Mouse (Mus musculus) adrenal gland, postnatal 14 days (tissue): ENCODE measurements around the gene Tbc1d30. TPM values are rescaled to one million over a fixed set of nuclear protein-coding genes. Genes with fewer than 3 reads are reported as not detected.

Experiments used
- DNase-seq: peaks from one replicate; pipeline ENCODE4 v3.0.0; 2021; ENCODE audit warnings: mixed read lengths
- long read RNA-seq, 2 experiments: library from polyadenylated mRNA; stranded (forward); transcript quantifications; one replicate each; pipeline ENCODE4 v2.0.0; 2021
- total RNA-seq: library from RNA; stranded (reverse); gene quantifications from 2 replicates; pipeline ENCODE4 v1.2.3, GENCODE M21; 2021

The Tbc1d30 gene
- total RNA-seq: 3.9 and 4.2 TPM in 2 replicates
- long read RNA-seq, experiment 1, partial matches to known transcripts: 0 of 1 reads
- long read RNA-seq, experiment 1, other reads (novel, unspliced or antisense): 1 of 1 reads
- long read RNA-seq, experiment 2, partial matches to known transcripts: 0 of 1 reads
- long read RNA-seq, experiment 2, other reads (novel, unspliced or antisense): 1 of 1 reads

GRCm38 (mm10) chr10:121351066-121351581 lies at the start of gene Tbc1d30:
Gene Tbc1d30, minus strand, starts transcription at chr10:121351278.
- peak; percentile 79 for DNase-seq

GRCm38 (mm10) chr10:121398599-121398998 lies 47.5 kb upstream of the Tbc1d30 start:
- DNase-seq: no peak

- DNase-seq: peak; percentile 48
These were observed 44.6 kb upstream of the Tbc1d30 start for GRCm38 (mm10) chr10:121395542-121396176.

GRCm38 (mm10) chr10:121394789-121395325 lies 43.8 kb upstream of the Tbc1d30 start:
- peak; percentile 42 for DNase-seq

GRCm38 (mm10) chr10:121394270-121394669 lies 43.2 kb upstream of the Tbc1d30 start:
- DNase-seq: no peak

- no peak for DNase-seq
These were observed 40.8 kb upstream of the Tbc1d30 start for GRCm38 (mm10) chr10:121391901-121392300.

GRCm38 (mm10) chr10:121390602-121391001 lies 39.5 kb upstream of the Tbc1d30 start:
- DNase-seq: no peak

GRCm38 (mm10) chr10:121386347-121386746 lies 35.3 kb upstream of the Tbc1d30 start:
- no peak for DNase-seq

GRCm38 (mm10) chr10:121385695-121386094 lies 34.6 kb upstream of the Tbc1d30 start:
- DNase-seq: no peak

GRCm38 (mm10) chr10:121384710-121385109 lies 33.6 kb upstream of the Tbc1d30 start:
- DNase-seq: no peak

GRCm38 (mm10) chr10:121381280-121381679 lies 30.2 kb upstream of the Tbc1d30 start:
- no peak for DNase-seq

GRCm38 (mm10) chr10:121379387-121379786 lies 28.3 kb upstream of the Tbc1d30 start:
- no peak for DNase-seq

- DNase-seq: no peak
These were observed 25.6 kb upstream of the Tbc1d30 start for GRCm38 (mm10) chr10:121376530-121377271.

GRCm38 (mm10) chr10:121375649-121376493 lies 24.8 kb upstream of the Tbc1d30 start:
- DNase-seq: no peak

- no peak for DNase-seq
These were observed 23.9 kb upstream of the Tbc1d30 start for GRCm38 (mm10) chr10:121374693-121375620.

- no peak for DNase-seq
These were observed 22.9 kb upstream of the Tbc1d30 start for GRCm38 (mm10) chr10:121374013-121374412.

GRCm38 (mm10) chr10:121370777-121371176 lies 19.7 kb upstream of the Tbc1d30 start:
- peak; percentile 45 for DNase-seq

GRCm38 (mm10) chr10:121368783-121369465 lies 17.8 kb upstream of the Tbc1d30 start:
- no peak for DNase-seq

GRCm38 (mm10) chr10:121367780-121368179 lies 16.7 kb upstream of the Tbc1d30 start:
- no peak for DNase-seq

GRCm38 (mm10) chr10:121367271-121367670 lies 16.2 kb upstream of the Tbc1d30 start:
- DNase-seq: no peak
